Mouse (Mus musculus) heart, embryonic 10.5 days (tissue): ENCODE results near the gene C2. TPM values are rescaled to one million over a fixed set of nuclear protein-coding genes. Genes with fewer than 3 reads are reported as not detected.

ENCODE experiments used
- DNase-seq: peaks from one replicate; pipeline ENCODE4 v3.0.0-alpha.2; 2017; ENCODE audit warnings: low spot score
- H3K27ac ChIP-seq: fragments of 300-500 bp; sonication (generic); 2 replicates; pipeline ENCODE4 v1.5.1; 2016; ENCODE audit warnings: mild to moderate bottlenecking
- H3K27me3 ChIP-seq: fragments of 300-500 bp; sonication (generic); 2 replicates; pipeline ENCODE4 v1.6.1; 2016; ENCODE audit warnings: mild to moderate bottlenecking; ENCODE audit not compliant: poor library complexity, insufficient read depth, severe bottlenecking
- H3K36me3 ChIP-seq: fragments of 300-500 bp; sonication (generic); 2 replicates; pipeline ENCODE4 v1.6.1; 2016; ENCODE audit warnings: mild to moderate bottlenecking, moderate library complexity
- H3K4me1 ChIP-seq: fragments of 300-500 bp; sonication (generic); 2 replicates; pipeline ENCODE4 v1.6.1; 2016; ENCODE audit warnings: mild to moderate bottlenecking
- H3K4me3 ChIP-seq: fragments of 300-500 bp; sonication (generic); 2 replicates; pipeline ENCODE4 v1.5.1; 2016; ENCODE audit warnings: mild to moderate bottlenecking, moderate library complexity
- H3K9me3 ChIP-seq: fragments of 300-500 bp; sonication (generic); 2 replicates; pipeline ENCODE4 v1.6.1; 2016; ENCODE audit warnings: mild to moderate bottlenecking, moderate library complexity
- WGBS: fragments of 180-500 bp; shearing (Covaris S2); methylation state at CpG from one replicate; pipeline ENCODE4 v1.1.7; 2016; 5-methylcytosine and 5-hydroxymethylcytosine counted together
- polyA plus RNA-seq: library from polyadenylated mRNA; unstranded; fragments of >200 nt; fragmentation: Nextera tagmentation; extraction: Ambion mirVana; gene quantifications from 2 replicates; pipeline ENCODE4 v1.2.1, GENCODE M21; 2016

Gene C2
- polyA plus RNA-seq, 1 experiment from 2014 or later = 1.6 TPM

DNA sequence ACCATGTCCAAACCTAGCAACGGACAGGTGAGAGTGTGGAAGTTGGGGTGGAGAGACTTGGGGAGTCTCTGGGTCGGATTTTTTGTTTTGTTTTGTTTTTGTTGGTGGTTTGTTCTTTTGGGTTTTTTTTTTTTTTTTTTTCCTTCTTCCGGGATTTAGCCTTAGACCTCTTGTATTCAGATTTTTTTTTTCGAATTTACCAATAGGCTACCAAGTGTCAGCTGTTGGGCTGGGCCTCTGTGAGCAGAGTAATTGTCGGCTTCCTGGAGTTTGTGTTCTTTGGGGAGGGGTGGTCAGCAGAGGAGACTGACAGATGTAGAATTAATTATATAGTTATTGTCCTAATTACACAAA, 1.8 kb upstream of the C2 start:
- DNase-seq = no peak
- Histone ChIP-seq H3K27ac (peak overlapping the region; percentile 99), H3K27me3 (no peaks in the 10 kb centered on the region), H3K4me3 (peak overlapping the region; percentile 99), H3K36me3 (peaks cover 47% of the 10 kb centered on the region), H3K9me3 (no peaks in the 10 kb centered on the region), H3K4me1 (peaks cover 35% of the 10 kb centered on the region)
- 9% methylated on average over 5 of the region's 5 CpGs for WGBS

GRCm38 (mm10) chr17:34899053-34899889, 1.2 kb upstream of the C2 start:
- under 1% methylated on average over 37 of the region's 45 CpGs for WGBS
- H3K4me1 ChIP-seq = peaks cover 38% of the 10 kb centered on the region

GRCm38 (mm10) chr17:34898706-34899052, 614 bp upstream of the C2 start:
- Histone ChIP-seq H3K27me3 (no peaks in the 10 kb centered on the region), H3K4me3 (peak overlapping the region; percentile 99), H3K27ac (peak overlapping the region; percentile 99), H3K36me3 (peaks cover 35% of the 10 kb centered on the region), H3K9me3 (no peaks in the 10 kb centered on the region), H3K4me1 (peaks cover 43% of the 10 kb centered on the region)
- 1% methylated on average over 30 of the region's 47 CpGs for WGBS
- no peak for DNase-seq

More at GRCm38 (mm10) chr17:34899053-34899889, 1.2 kb upstream of the C2 start:
- H3K4me3 ChIP-seq = peak overlapping the region; percentile 99
- H3K27me3 ChIP-seq = no peaks in the 10 kb centered on the region
- H3K36me3 ChIP-seq = peaks cover 41% of the 10 kb centered on the region
- DNase-seq = peak; percentile 78
- H3K27ac ChIP-seq = peak overlapping the region; percentile 99
- H3K9me3 ChIP-seq = no peaks in the 10 kb centered on the region

GRCm38 (mm10) chr17:34897373-34898159, 499 bp downstream of the C2 start:
- peak overlapping the region; percentile 99 for H3K27ac ChIP-seq
- DNase-seq = no peak
- WGBS = 14% methylated on average over 10 of the region's 10 CpGs
- peaks cover 46% of the 10 kb centered on the region for H3K4me1 ChIP-seq
- H3K27me3 ChIP-seq = no peaks in the 10 kb centered on the region
- no peaks in the 10 kb centered on the region for H3K9me3 ChIP-seq
- H3K36me3 ChIP-seq = peaks cover 24% of the 10 kb centered on the region
- peak overlapping the region; percentile 99 for H3K4me3 ChIP-seq

DNA sequence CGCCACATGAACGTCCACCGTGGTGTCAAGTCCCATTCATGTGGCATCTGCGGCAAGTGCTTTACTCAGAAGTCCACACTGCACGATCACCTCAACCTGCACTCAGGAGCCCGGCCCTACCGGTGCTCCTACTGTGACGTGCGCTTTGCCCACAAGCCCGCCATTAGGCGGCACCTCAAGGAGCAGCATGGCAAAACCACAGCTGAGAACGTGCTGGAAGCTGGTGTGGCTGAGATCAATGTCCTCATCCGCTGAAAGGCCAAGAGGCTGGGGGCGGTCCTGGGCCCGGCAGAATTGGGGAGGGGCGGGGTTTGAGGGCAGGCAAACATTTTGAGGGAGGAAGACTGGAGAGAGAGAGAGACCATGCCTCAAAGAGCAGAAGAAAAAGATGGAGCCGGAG, 1.7 kb downstream of the C2 start:
- H3K9me3 ChIP-seq = no peaks in the 10 kb centered on the region
- H3K4me3 ChIP-seq = peak overlapping the region; percentile 96
- H3K27me3 ChIP-seq = no peaks in the 10 kb centered on the region
- peaks cover 46% of the 10 kb centered on the region for H3K4me1 ChIP-seq
- 85% methylated on average over 17 of the region's 17 CpGs for WGBS
- H3K27ac ChIP-seq = peak overlapping the region; percentile 13; the same call in 1 of the 2 replicates
- H3K36me3 ChIP-seq = peaks cover 14% of the 10 kb centered on the region
- no peak for DNase-seq

DNA sequence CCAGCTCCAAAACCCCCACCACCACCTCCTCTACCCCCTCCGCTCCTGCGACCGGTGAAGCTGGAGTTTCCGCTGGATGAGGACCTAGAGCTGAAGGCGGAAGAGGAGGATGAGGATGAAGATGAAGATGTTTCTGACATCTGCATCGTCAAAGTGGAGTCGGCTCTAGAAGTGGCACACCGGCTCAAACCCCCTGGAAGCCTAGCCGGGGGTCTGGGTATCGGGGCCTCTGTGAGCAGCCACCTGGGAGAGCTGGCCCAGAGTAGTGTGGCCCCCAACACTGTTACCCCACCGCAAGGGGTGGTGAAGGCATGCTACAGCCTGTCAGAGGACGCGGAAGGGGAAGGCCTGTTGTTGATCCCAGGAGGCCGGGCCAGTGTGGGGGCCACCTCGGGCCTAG, 2.3 kb downstream of the C2 start:
- Histone ChIP-seq H3K4me3 (peak overlapping the region; percentile 96), H3K4me1 (peaks cover 46% of the 10 kb centered on the region), H3K27ac (peak overlapping the region; percentile 99), H3K27me3 (no peaks in the 10 kb centered on the region), H3K36me3 (peaks cover 12% of the 10 kb centered on the region), H3K9me3 (no peaks in the 10 kb centered on the region)
- no peak for DNase-seq
- WGBS = 97% methylated on average over 15 of the region's 15 CpGs

GRCm38 (mm10) chr17:34894801-34895530, 3.1 kb downstream of the C2 start:
- Histone ChIP-seq H3K4me1 (peaks cover 46% of the 10 kb centered on the region), H3K4me3 (peak overlapping the region; percentile 96), H3K27me3 (no peaks in the 10 kb centered on the region), H3K9me3 (no peaks in the 10 kb centered on the region), H3K27ac (peak overlapping the region; percentile 99), H3K36me3 (peaks cover 12% of the 10 kb centered on the region)
- peak; percentile 80 for DNase-seq
- 10% methylated on average over 50 of the region's 51 CpGs for WGBS

DNA sequence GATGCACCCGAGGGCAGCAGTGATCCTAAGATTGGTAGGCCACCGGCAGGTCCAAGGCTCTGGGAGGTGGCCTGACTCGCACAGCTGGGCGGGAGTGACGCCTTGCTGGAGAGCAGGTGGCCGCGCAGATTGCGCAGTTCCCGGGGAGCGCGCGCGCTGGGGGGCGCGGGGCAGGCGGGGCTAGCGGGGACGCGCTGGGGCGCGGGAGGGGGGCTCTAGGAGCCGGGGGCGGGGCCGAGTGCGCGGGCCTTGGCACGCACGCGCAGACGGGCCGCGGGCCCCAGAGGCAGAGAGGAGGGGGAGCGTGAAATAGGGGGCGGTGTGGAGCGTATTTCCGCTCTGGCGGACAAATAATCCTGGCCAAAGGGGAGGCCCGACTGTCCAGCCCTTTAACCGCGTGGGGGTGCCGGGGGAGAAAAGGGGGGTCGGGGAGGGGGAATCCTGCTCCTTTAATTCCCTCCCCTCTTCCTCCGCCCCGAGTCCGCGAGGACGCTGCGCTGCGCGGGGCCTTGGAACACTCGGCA, 3.9 kb downstream of the C2 start:
- Histone ChIP-seq H3K4me3 (peak overlapping the region; percentile 96), H3K27ac (peak overlapping the region; percentile 99), H3K9me3 (no peaks in the 10 kb centered on the region), H3K4me1 (peaks cover 40% of the 10 kb centered on the region), H3K27me3 (no peaks in the 10 kb centered on the region), H3K36me3 (peaks cover 12% of the 10 kb centered on the region)
- WGBS = under 1% methylated on average over 43 of the region's 51 CpGs
- DNase-seq = peak; percentile 97

GRCm38 (mm10) chr17:34893072-34893824, 4.8 kb downstream of the C2 start:
- peaks cover 40% of the 10 kb centered on the region for H3K4me1 ChIP-seq
- H3K27ac ChIP-seq = peak overlapping the region; percentile 99
- no peaks in the 10 kb centered on the region for H3K27me3 ChIP-seq
- DNase-seq = no peak
- peaks cover 12% of the 10 kb centered on the region for H3K36me3 ChIP-seq
- H3K9me3 ChIP-seq = no peaks in the 10 kb centered on the region
- 72% methylated on average over 12 of the region's 12 CpGs for WGBS
- peak overlapping the region; percentile 96 for H3K4me3 ChIP-seq

- Histone ChIP-seq H3K9me3 (no peaks in the 10 kb centered on the region), H3K27ac (no peak overlapping the region), H3K4me1 (peaks cover 26% of the 10 kb centered on the region), H3K4me3 (no peak overlapping the region), H3K27me3 (no peaks in the 10 kb centered on the region), H3K36me3 (peaks cover 10% of the 10 kb centered on the region)
- no peak for DNase-seq
- 88% methylated on average over 2 of the region's 2 CpGs for WGBS
These were observed 6.7 kb downstream of the C2 start for GRCm38 (mm10) chr17:34891377-34891776.

DNA sequence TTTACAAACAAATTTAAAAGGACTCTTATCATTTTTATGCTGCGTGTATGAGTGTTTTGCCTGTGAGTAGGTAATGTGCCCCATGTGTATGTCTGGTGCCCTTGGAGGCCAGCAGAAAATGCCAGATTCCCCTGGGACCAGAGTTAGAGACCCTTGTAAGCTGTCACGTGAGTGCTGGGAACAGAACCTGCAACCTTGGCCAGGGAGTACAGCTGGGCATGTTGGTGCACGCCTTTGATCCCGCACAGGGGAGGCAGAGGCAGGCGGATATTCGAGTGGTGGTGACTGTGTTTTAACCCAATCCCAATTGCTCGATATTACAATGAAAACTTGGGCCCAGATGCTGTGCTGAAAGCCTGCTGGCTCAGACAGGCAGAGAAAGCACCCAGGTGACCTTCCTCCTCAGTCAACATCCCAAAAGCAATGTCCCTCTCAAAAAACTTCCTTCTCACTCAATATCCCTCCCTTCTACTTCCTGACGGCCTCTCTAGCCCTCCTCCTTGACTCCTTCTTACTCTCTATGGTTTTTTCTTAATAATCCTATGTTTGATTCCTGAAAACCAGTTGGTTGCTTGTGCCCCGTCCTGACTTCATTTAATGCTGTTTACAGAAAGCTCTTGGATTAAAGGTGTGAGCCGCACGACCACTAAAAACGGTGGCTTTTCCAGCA, 7.9 kb downstream of the C2 start:
- Histone ChIP-seq H3K27me3 (no peaks in the 10 kb centered on the region), H3K36me3 (no peaks in the 10 kb centered on the region), H3K27ac (no peak overlapping the region), H3K9me3 (no peaks in the 10 kb centered on the region), H3K4me1 (peaks cover 15% of the 10 kb centered on the region), H3K4me3 (no peak overlapping the region)
- WGBS = 82% methylated on average over 12 of the region's 12 CpGs
- no peak for DNase-seq
